Mouse (Mus musculus): ENCODE data around the gene Rara. TPM values are rescaled to one million over a fixed set of nuclear protein-coding genes. Genes with fewer than 3 reads are reported as not detected.

Rara gene
- polyA plus RNA-seq, 1 experiment = 63.5 TPM

GRCm38 (mm10) chr11:99010706-99011105 lies 83.1 kb downstream of the Rara start:
- Histone ChIP-seq H3K27ac (ENCODE audit: control insufficient read depth, insufficient read depth, low read length) (no peak overlapping the region), H3K36me3 (ENCODE audit: control insufficient read depth, insufficient read depth, low read length) (peaks cover 92% of the 10 kb centered on the region), H3K4me3 (ENCODE audit: control insufficient read depth, insufficient read depth, low read length) (no peak overlapping the region), H3K27me3 (ENCODE audit: control insufficient read depth, insufficient read depth, low read length) (no peaks in the 10 kb centered on the region), H3K4me1 (replicated peaks; ENCODE audit: control insufficient read depth, insufficient read depth, low read length) (no peaks in the 10 kb centered on the region)
- WGBS = 97% methylated on average over 5 of the region's 5 CpGs
- TF ChIP-seq CTCF (IDR thresholded peaks at IDR 0.05; ENCODE audit: borderline replicate concordance, control insufficient read depth, extremely low read depth, insufficient read depth, low read length, poor library complexity) = no peak
- TF ChIP-seq POLR2A (IDR thresholded peaks at IDR 0.05; ENCODE audit: control insufficient read depth, extremely low read depth, insufficient read depth, low read length, poor library complexity) = no peak
- DNase-seq = no peak

- H3K4me3 ChIP-seq (ENCODE audit: control insufficient read depth, insufficient read depth, low read length) = no peak overlapping the region
- no peak for TF ChIP-seq CTCF (IDR thresholded peaks at IDR 0.05; ENCODE audit: borderline replicate concordance, control insufficient read depth, extremely low read depth, insufficient read depth, low read length, poor library complexity)
- no peak for TF ChIP-seq POLR2A (IDR thresholded peaks at IDR 0.05; ENCODE audit: control insufficient read depth, extremely low read depth, insufficient read depth, low read length, poor library complexity)
- no peak for DNase-seq
- H3K27ac ChIP-seq (ENCODE audit: control insufficient read depth, insufficient read depth, low read length) = no peak overlapping the region
- H3K4me1 ChIP-seq (replicated peaks; ENCODE audit: control insufficient read depth, insufficient read depth, low read length) = no peaks in the 10 kb centered on the region
- WGBS = 95% methylated on average over 1 of the region's 1 CpGs
- H3K36me3 ChIP-seq (ENCODE audit: control insufficient read depth, insufficient read depth, low read length) = peaks cover 95% of the 10 kb centered on the region
- H3K27me3 ChIP-seq (ENCODE audit: control insufficient read depth, insufficient read depth, low read length) = no peaks in the 10 kb centered on the region
These were observed 86.2 kb downstream of the Rara start for GRCm38 (mm10) chr11:99013856-99014255.

DNA sequence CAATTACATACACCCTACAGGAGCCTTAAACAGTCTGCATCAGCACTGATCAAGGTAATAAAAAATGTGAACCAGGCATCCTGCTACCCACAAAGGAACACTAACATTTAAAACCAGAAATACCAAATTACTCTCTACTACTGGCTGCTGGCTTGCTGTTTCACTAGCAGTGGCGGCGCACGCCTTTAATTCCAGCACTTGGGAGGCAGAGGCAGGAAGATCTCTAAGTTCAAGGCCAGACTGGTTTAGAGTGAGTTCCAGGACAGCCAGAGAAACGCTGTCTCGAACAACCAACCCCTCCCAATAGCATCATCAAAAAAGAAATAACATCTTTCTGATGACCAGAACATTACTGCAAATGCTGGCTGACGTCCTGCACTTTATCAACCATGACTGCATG lies 92.2 kb downstream of the Rara start:
- Histone ChIP-seq H3K27me3 (ENCODE audit: control insufficient read depth, insufficient read depth, low read length) (no peaks in the 10 kb centered on the region), H3K4me1 (replicated peaks; ENCODE audit: control insufficient read depth, insufficient read depth, low read length) (peaks cover 9% of the 10 kb centered on the region), H3K36me3 (ENCODE audit: control insufficient read depth, insufficient read depth, low read length) (peaks cover 45% of the 10 kb centered on the region), H3K4me3 (ENCODE audit: control insufficient read depth, insufficient read depth, low read length) (no peak overlapping the region), H3K27ac (ENCODE audit: control insufficient read depth, insufficient read depth, low read length) (no peak overlapping the region)
- TF ChIP-seq POLR2A (IDR thresholded peaks at IDR 0.05; ENCODE audit: control insufficient read depth, extremely low read depth, insufficient read depth, low read length, poor library complexity) (no peak), CTCF (IDR thresholded peaks at IDR 0.05; ENCODE audit: borderline replicate concordance, control insufficient read depth, extremely low read depth, insufficient read depth, low read length, poor library complexity) (no peak)
- no peak for DNase-seq
- WGBS = 97% methylated on average over 6 of the region's 6 CpGs

- peaks cover 20% of the 10 kb centered on the region for H3K4me1 ChIP-seq (replicated peaks; ENCODE audit: control insufficient read depth, insufficient read depth, low read length)
- WGBS = 84% methylated on average over 5 of the region's 5 CpGs
- H3K27ac ChIP-seq (ENCODE audit: control insufficient read depth, insufficient read depth, low read length) = no peak overlapping the region
- no peaks in the 10 kb centered on the region for H3K27me3 ChIP-seq (ENCODE audit: control insufficient read depth, insufficient read depth, low read length)
- DNase-seq = no peak
- TF ChIP-seq CTCF (IDR thresholded peaks at IDR 0.05; ENCODE audit: borderline replicate concordance, control insufficient read depth, extremely low read depth, insufficient read depth, low read length, poor library complexity) (no peak), POLR2A (IDR thresholded peaks at IDR 0.05; ENCODE audit: control insufficient read depth, extremely low read depth, insufficient read depth, low read length, poor library complexity) (no peak)
- peak overlapping the region; percentile 20; the same call in 1 of the 2 replicates for H3K4me3 ChIP-seq (ENCODE audit: control insufficient read depth, insufficient read depth, low read length)
- H3K36me3 ChIP-seq (ENCODE audit: control insufficient read depth, insufficient read depth, low read length) = peaks cover 19% of the 10 kb centered on the region
These were observed 94.8 kb downstream of the Rara start for GRCm38 (mm10) chr11:99022384-99022933.

GRCm38 (mm10) chr11:99023094-99023493 lies 95.5 kb downstream of the Rara start:
- Histone ChIP-seq H3K36me3 (ENCODE audit: control insufficient read depth, insufficient read depth, low read length) (peaks cover 12% of the 10 kb centered on the region), H3K4me1 (replicated peaks; ENCODE audit: control insufficient read depth, insufficient read depth, low read length) (peaks cover 20% of the 10 kb centered on the region), H3K27me3 (ENCODE audit: control insufficient read depth, insufficient read depth, low read length) (no peaks in the 10 kb centered on the region), H3K27ac (ENCODE audit: control insufficient read depth, insufficient read depth, low read length) (no peak overlapping the region), H3K4me3 (ENCODE audit: control insufficient read depth, insufficient read depth, low read length) (peak overlapping the region; percentile 98)
- DNase-seq = no peak
- 3% methylated on average over 4 of the region's 4 CpGs for WGBS
- TF ChIP-seq CTCF (IDR thresholded peaks at IDR 0.05; ENCODE audit: borderline replicate concordance, control insufficient read depth, extremely low read depth, insufficient read depth, low read length, poor library complexity) = no peak
- no peak for TF ChIP-seq POLR2A (IDR thresholded peaks at IDR 0.05; ENCODE audit: control insufficient read depth, extremely low read depth, insufficient read depth, low read length, poor library complexity)

- H3K4me3 ChIP-seq (ENCODE audit: control insufficient read depth, insufficient read depth, low read length) = peak within 1 kb of the TSS; percentile 98
- TF ChIP-seq CTCF (IDR thresholded peaks at IDR 0.05; ENCODE audit: borderline replicate concordance, control insufficient read depth, extremely low read depth, insufficient read depth, low read length, poor library complexity) = 0 out of 2 replicates have a peak, but pooled peaks have one; percentile 26
- peak; percentile 72; the same call in 1 of the 2 replicates for TF ChIP-seq POLR2A (IDR thresholded peaks at IDR 0.05; ENCODE audit: control insufficient read depth, extremely low read depth, insufficient read depth, low read length, poor library complexity)
- H3K36me3 ChIP-seq (ENCODE audit: control insufficient read depth, insufficient read depth, low read length) = peaks cover 6% of the 10 kb centered on the region
- H3K27me3 ChIP-seq (ENCODE audit: control insufficient read depth, insufficient read depth, low read length) = no peaks in the 10 kb centered on the region
- under 1% methylated on average over 54 of the region's 54 CpGs for WGBS
- H3K27ac ChIP-seq (ENCODE audit: control insufficient read depth, insufficient read depth, low read length) = peak within 1 kb of the TSS; percentile 63
- peak; percentile 93 for DNase-seq
- peaks cover 20% of the 10 kb centered on the region for H3K4me1 ChIP-seq (replicated peaks; ENCODE audit: control insufficient read depth, insufficient read depth, low read length)
These were observed 96.2 kb downstream of the Rara start, which contains the start of gene Top2a for GRCm38 (mm10) chr11:99023500-99024467. TSS of gene Top2a (minus strand) at chr11:99024189.

Other genes with a start within 250 kb of the Rara start
- 293 and 303 TPM in 2 replicates for gene Psmd3, start 245.3 kb upstream of the Rara start, polyA plus RNA-seq (2012; rRNA removed)
- 0.14 and 0.22 TPM in 2 replicates for gene Csf3, start 226.6 kb upstream of the Rara start, polyA plus RNA-seq (2012; rRNA removed)
- 179 and 196 TPM in 2 replicates for gene Med24, start 198.4 kb upstream of the Rara start, polyA plus RNA-seq (2012; rRNA removed)
- 36.8 and 41.5 TPM in 2 replicates for gene Thra, start 187.2 kb upstream of the Rara start, polyA plus RNA-seq (2012; rRNA removed)
- gene Nr1d1, start 152.5 kb upstream of the Rara start, polyA plus RNA-seq (2012; rRNA removed) = 34.4 and 37.7 TPM in 2 replicates
- gene Msl1, start 132.3 kb upstream of the Rara start, polyA plus RNA-seq (2012; rRNA removed) = 50.3 and 66.0 TPM in 2 replicates
- gene Casc3, start 122.9 kb upstream of the Rara start, polyA plus RNA-seq (2012; rRNA removed) = 66.5 and 72.2 TPM in 2 replicates
- gene Rapgefl1, start 91.0 kb upstream of the Rara start, polyA plus RNA-seq (2012; rRNA removed) = 8.5 and 11.6 TPM in 2 replicates
- gene Wipf2, start 64.2 kb upstream of the Rara start, polyA plus RNA-seq (2012; rRNA removed) = 23.9 and 30.3 TPM in 2 replicates
- 8.4 and 12.2 TPM in 2 replicates for gene Cdc6, start 20.0 kb upstream of the Rara start, polyA plus RNA-seq (2012; rRNA removed)
- 1.3 and 1.9 TPM in 2 replicates for gene Gjd3, start 55.2 kb downstream of the Rara start, polyA plus RNA-seq (2012; rRNA removed)
- 59.2 and 85.6 TPM in 2 replicates for gene Top2a, start 96.4 kb downstream of the Rara start, polyA plus RNA-seq (2012; rRNA removed)
- 176 and 220 TPM in 2 replicates for gene Igfbp4, start 113.4 kb downstream of the Rara start, polyA plus RNA-seq (2012; rRNA removed)
- 5.2 and 7.5 TPM in 2 replicates for gene Tns4, start 161.5 kb downstream of the Rara start, polyA plus RNA-seq (2012; rRNA removed)
- gene Ccr7, start 227.3 kb downstream of the Rara start, polyA plus RNA-seq (2012; rRNA removed) = 202 and 240 TPM in 2 replicates